Mouse (Mus musculus) thymus, adult 2 months (tissue): Measurements from ENCODE around the gene Kdm4c. TPM values are rescaled to one million over a fixed set of nuclear protein-coding genes. Genes with fewer than 3 reads are reported as not detected.
"Not testable (repeated sequence)": the region's sequence is repeated elsewhere in the genome, so short reads cannot be mapped to it uniquely, and the experiment has no call there.

Experiments
- DNase-seq: peaks from one replicate; pipeline ENCODE4 v3.0.0; 2021
- H3K27ac ChIP-seq: fragments of 200-500 bp; 2 replicates; pipeline ENCODE4 v1.5.1; 2012; ENCODE audit warnings: low read length, control low read depth; ENCODE audit not compliant: control insufficient read depth, insufficient read depth
- H3K27me3 ChIP-seq: fragments of 200-500 bp; 2 replicates; pipeline ENCODE4 v1.6.1; 2012; ENCODE audit warnings: mild to moderate bottlenecking, low read length, moderate library complexity, mixed read lengths; ENCODE audit not compliant: control insufficient read depth, insufficient read depth
- H3K36me3 ChIP-seq: fragments of 200-500 bp; 2 replicates; pipeline ENCODE4 v1.6.1; 2012; ENCODE audit warnings: mild to moderate bottlenecking, low read length, moderate library complexity; ENCODE audit not compliant: control insufficient read depth, insufficient read depth
- H3K4me1 ChIP-seq: fragments of 200-500 bp; replicated peaks from 2 replicates; pipeline ENCODE4 v1.6.1; 2012; ENCODE audit warnings: low read length; ENCODE audit not compliant: control insufficient read depth, insufficient read depth
- H3K4me3 ChIP-seq: fragments of 200-500 bp; 2 replicates; pipeline ENCODE4 v1.5.1; 2012; ENCODE audit warnings: mild to moderate bottlenecking, low read length, control low read depth, moderate library complexity; ENCODE audit not compliant: control insufficient read depth, insufficient read depth
- CTCF ChIP-seq: fragments of 200-500 bp; IDR thresholded peaks from 2 replicates; pipeline ENCODE4 v1.5.1; 2012; ENCODE audit warnings: mild to moderate bottlenecking, control low read depth, low read length, moderate library complexity, borderline replicate concordance; ENCODE audit not compliant: control insufficient read depth, poor library complexity, insufficient read depth; ENCODE audit errors: extremely low read depth
- POLR2A ChIP-seq: fragments of 200-500 bp; IDR thresholded peaks from 2 replicates; pipeline ENCODE4 v1.6.1; 2012; ENCODE audit warnings: mild to moderate bottlenecking, low read length, control low read depth, moderate library complexity; ENCODE audit not compliant: control insufficient read depth, poor library complexity, insufficient read depth; ENCODE audit errors: extremely low read depth
- WGBS: fragments of 180-500 bp; shearing (Covaris S2); methylation state at CpG from one replicate; pipeline ENCODE4 v1.1.7; 2018; 5-methylcytosine and 5-hydroxymethylcytosine counted together
- polyA plus RNA-seq: library from polyadenylated mRNA; depleted of rRNA; stranded (reverse); fragments of >200 nt; gene quantifications from 2 replicates; pipeline ENCODE4 v1.2.3, GENCODE M21; 2012; rRNA removed

The Kdm4c gene
- polyA plus RNA-seq, 1 experiment: 5.5 TPM

GRCm38 (mm10) chr4:74360274-74360673, 118.0 kb downstream of the Kdm4c start:
- Histone ChIP-seq H3K4me3 (no peak overlapping the region), H3K4me1 (no peaks in the 10 kb centered on the region), H3K27me3 (no peaks in the 10 kb centered on the region), H3K27ac (no peak overlapping the region), H3K36me3 (peaks cover 24% of the 10 kb centered on the region)
- no peak for DNase-seq
- TF ChIP-seq CTCF (no peak), POLR2A (no peak)
- 97% methylated on average over 3 of the region's 3 CpGs for WGBS

GRCm38 (mm10) chr4:74386583-74386982, 144.3 kb downstream of the Kdm4c start:
- DNase-seq: no peak
- Histone ChIP-seq H3K27me3 (no peaks in the 10 kb centered on the region), H3K4me3 (no peak overlapping the region), H3K36me3 (peaks cover 6% of the 10 kb centered on the region; the same call in 1 of the 2 replicates), H3K27ac (no peak overlapping the region), H3K4me1 (no peaks in the 10 kb centered on the region)
- TF ChIP-seq POLR2A (no peak), CTCF (no peak)
- WGBS: 90% methylated on average over 4 of the region's 4 CpGs

GRCm38 (mm10) chr4:74393162-74393561, 150.9 kb downstream of the Kdm4c start:
- no peaks in the 10 kb centered on the region for H3K4me1 ChIP-seq
- H3K27ac ChIP-seq: no peak overlapping the region
- H3K36me3 ChIP-seq: peaks cover 9% of the 10 kb centered on the region; the same call in 1 of the 2 replicates
- no peak overlapping the region for H3K4me3 ChIP-seq
- no peaks in the 10 kb centered on the region for H3K27me3 ChIP-seq
- no peak for TF ChIP-seq CTCF
- no peak for TF ChIP-seq POLR2A
- DNase-seq: no peak
- WGBS: 98% methylated on average over 2 of the region's 2 CpGs

- TF ChIP-seq POLR2A (no peak), CTCF (no peak)
- H3K27ac ChIP-seq: no peak overlapping the region
- H3K27me3 ChIP-seq: no peaks in the 10 kb centered on the region
- no peaks in the 10 kb centered on the region for H3K4me1 ChIP-seq
- WGBS: 95% methylated on average over 5 of the region's 5 CpGs
- no peak overlapping the region for H3K4me3 ChIP-seq
- H3K36me3 ChIP-seq: peaks cover 3% of the 10 kb centered on the region; the same call in 1 of the 2 replicates
- no peak for DNase-seq
These were observed 154.3 kb downstream of the Kdm4c start for GRCm38 (mm10) chr4:74396562-74396961.

GRCm38 (mm10) chr4:74401617-74402313, 159.5 kb downstream of the Kdm4c start:
- H3K36me3 ChIP-seq: peaks cover 11% of the 10 kb centered on the region
- WGBS: 97% methylated on average over 7 of the region's 7 CpGs
- not testable (repeated sequence) for DNase-seq, H3K4me3 ChIP-seq, H3K27ac ChIP-seq, H3K4me1 ChIP-seq, H3K27me3 ChIP-seq

- Histone ChIP-seq H3K27me3 (no peaks in the 10 kb centered on the region), H3K4me3 (no peak overlapping the region), H3K4me1 (no peaks in the 10 kb centered on the region), H3K36me3 (peaks cover 11% of the 10 kb centered on the region), H3K27ac (no peak overlapping the region)
- no peak for DNase-seq
- TF ChIP-seq POLR2A (no peak), CTCF (no peak)
- WGBS: 96% methylated on average over 1 of the region's 1 CpGs
These were observed 166.4 kb downstream of the Kdm4c start for GRCm38 (mm10) chr4:74408731-74409130.

- H3K27me3 ChIP-seq: no peaks in the 10 kb centered on the region
- no peak for DNase-seq
- WGBS: 79% methylated on average over 1 of the region's 1 CpGs
- no peaks in the 10 kb centered on the region for H3K4me1 ChIP-seq
- H3K36me3 ChIP-seq: no peaks in the 10 kb centered on the region
- TF ChIP-seq CTCF (no peak), POLR2A (no peak)
- H3K4me3 ChIP-seq: no peak overlapping the region
- H3K27ac ChIP-seq: no peak overlapping the region
These were observed 177.5 kb downstream of the Kdm4c start for GRCm38 (mm10) chr4:74419794-74420193.

Other genes starting within 250 kb of the Kdm4c start
- 0.06 TPM in 1 of 2 replicates, not detected in the other for gene Frmd3, start 229.1 kb upstream of the Kdm4c start, polyA plus RNA-seq